Mouse (Mus musculus) c-Kit-positive CD71-positive TER-119-positive erythroid progenitor cells, embryonic 14.5 days (primary cell): ENCODE measurements at regions not wholly inside any gene's neighbourhood (a gene's known extent, or its start where the extent isn't known, plus 50 kb on each side); places are given as distances from the start of the nearest gene placed in this dataset.

Experiments used
- DNase-seq: peaks from one replicate; pipeline ENCODE4 v3.0.0-alpha.2; 2013; ENCODE audit warnings: low spot score

DNA sequence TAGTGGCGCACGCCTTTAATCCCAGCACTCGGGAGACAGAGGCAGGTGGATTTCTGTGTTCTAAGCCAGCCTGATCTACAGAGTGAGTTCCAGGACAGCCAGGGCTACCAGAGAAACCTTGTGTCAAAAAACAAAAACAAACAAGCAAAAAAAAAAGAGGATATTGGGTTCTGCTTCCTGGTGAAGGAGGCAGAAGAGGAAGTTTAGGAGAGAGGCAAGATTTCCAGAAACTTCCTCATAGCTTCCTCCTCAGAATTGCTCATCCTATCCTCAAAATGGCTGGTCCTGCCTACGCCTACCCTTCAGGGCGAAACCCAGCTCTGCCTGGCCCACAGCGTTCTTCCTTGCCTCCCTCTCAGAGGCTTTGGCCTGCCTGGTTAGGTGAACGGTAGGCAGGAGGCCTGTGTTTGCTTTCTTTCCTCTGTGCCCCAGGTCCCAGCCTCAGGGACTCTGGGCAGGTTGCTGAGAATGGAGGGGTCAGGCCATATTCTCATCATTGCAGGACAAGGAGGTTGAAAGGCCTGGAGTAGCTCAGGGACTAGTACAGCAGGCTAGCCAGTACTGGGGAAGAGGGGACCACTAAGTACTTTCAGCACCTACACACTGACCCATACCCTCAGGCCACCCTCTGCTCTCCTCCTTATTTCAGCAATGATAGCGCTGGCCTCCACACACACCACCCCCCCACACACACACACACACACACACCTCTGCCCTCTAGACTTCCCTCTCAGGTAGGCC, 79.6 kb downstream of the Zfp36l2 start:
- DNase-seq = no peak

DNA sequence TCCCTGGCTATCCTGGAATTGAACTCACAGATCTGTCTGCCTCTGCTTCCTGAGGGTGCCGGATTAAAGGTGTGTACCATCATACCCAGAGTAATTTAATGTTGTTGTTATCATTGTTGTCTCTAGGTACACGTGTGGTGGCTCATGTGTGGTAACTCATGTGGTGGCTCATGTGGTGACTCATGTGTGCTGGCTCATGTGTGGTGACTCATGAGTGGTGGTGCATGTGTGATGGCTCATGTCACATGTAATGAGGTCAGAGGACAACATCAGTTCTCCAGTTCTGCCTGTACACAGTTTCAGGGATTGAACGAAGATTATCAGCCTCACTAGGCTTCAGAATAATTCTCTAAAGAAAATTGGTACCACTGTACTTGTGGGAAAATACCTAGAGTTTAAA, 80.2 kb downstream of the Zfp36l2 start:
- no peak for DNase-seq

DNA sequence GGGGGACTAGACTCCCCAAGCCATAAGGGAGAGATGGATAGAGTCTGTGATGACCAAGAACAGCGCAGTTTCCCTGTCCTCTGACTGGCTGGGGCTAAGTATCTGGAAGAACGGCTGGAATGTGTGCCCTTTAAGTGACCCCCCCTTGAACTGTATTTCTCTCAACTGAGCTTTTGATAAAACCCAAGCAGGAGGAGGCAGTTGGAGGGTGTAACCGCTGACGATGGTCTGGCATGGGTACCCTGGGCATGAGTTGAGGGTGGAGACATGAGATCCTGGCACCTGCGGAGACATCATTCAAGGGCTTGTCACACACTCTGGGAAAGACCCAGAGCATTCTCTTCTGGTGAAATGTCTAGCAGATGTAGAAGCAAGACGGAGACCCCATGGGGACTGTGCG, 83.5 kb downstream of the Zfp36l2 start:
- no peak for DNase-seq

DNA sequence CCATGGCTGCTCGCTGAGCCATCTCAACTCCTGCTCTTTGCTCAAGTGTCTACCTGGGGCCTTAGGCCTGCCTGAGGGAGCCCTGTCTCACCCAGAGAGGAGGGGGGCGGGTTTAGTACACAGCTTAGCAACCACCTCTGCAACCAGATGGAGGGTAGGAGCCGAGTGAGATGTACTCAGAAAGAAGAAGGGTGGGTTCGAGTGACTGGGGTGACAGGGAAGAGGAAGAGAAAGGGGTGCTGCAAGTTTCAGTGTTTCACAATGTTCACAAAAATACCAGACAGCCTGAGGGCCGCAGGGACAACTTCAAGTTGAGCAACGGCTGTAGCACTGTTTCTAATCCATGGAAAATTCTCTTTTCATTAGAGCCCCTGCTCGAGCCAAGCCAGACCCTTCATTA, 84.4 kb downstream of the Zfp36l2 start:
- no peak for DNase-seq

DNA sequence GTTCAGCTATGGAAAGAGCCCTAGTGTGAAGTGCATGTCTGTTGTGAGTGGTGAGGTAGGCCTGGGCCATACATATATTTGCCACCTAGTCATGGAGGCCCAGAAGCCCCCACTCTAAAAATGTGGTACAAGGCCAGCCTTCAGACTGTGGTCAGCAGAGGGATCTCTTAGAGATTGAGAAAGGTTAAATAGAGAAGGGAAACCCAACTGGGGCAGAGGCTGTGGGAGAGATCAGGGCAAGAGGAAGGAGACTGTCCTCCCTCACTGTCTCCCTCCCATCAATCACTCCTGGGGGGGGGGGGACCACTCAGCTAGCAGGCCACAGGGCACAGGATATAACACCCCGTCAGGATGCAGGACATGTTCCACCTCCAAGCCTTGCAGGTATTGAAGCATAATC, 86.1 kb downstream of the Zfp36l2 start:
- no peak for DNase-seq

DNA sequence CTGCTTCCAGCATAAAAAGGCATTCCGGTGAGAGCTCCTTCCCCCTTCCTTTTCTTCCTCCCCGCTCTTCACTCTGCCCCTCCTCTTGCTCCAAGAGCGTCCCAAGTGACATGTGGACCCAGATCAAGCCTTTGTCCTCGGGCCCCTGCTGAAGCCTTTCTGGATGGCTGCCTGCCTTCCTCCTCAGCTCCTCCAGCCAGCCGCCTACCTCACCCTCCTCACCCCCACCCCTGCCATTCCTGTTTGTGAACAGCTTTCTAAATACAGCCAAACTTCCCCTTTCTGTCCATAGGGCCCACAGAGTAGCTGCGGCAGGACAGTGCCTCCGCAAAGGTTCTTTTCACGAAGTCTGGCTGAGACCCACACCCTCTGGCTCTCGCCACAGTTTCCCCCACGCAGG, 87.2 kb downstream of the Zfp36l2 start:
- DNase-seq = no peak

DNA sequence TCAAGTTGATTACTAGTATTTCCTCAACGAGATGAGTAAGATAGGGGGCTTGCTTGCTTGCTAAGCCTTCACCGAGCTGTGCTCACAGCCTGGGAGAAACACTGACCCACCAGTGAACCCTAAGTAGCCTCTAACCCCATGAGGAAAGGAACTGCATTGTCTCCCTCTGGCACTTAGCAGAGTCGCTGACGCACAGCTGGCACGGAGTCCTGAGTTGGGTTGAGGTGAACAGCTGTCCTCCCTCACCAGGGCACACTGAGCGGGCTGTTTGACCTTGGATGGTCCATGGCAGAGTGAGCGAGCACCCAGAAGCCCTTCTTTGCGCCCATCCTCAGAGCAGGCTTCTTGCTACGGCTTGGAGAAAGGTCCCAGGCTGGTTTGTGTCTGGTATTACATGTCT, 88.0 kb downstream of the Zfp36l2 start:
- DNase-seq = no peak

DNA sequence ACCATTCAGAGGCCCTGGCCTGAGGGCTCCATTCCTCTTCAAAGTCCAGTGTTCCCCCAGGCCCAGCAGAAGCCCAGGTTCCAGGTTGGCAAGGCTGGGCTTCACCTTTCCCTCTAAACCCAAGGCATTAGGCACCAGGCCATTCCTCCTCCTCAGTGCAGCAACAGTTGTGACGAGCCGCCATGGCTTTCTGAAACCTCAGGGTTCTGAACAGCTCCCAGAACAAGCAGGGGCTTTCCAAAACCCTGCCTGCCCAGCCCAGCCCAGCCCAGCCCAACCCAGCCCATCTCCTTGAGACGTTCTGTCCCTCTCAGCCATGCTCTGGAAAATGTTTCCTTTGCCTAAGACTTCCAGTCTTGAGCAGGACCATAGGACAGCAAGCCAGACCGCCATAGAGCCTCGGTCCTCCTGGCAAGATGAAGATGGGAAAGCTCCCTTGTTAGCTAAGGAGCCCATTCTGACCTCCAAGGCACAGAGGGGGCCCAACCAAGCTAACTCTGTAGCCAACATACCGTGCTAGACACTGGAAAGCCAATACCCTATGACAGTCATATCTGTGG, 89.8 kb downstream of the Zfp36l2 start:
- DNase-seq = no peak

DNA sequence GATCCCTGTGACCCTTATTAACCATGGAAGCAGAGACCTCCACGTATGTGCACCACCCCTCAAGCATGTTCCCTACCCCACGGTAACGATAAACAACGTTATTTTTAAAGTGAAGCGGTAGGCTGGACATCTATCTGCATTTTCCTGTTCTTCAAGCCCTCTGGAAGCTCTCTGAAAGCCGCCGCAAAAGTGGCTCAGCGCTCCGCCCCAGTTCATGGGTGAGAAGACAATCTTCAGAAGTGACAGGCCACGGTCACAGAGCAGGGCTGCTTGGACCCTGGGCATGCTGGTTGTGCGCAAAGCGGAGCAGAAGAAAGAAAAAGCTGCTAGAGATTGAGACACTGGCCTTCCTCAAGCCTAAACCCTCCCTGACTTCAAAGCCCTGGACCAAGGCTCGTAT, 90.5 kb downstream of the Zfp36l2 start:
- no peak for DNase-seq

DNA sequence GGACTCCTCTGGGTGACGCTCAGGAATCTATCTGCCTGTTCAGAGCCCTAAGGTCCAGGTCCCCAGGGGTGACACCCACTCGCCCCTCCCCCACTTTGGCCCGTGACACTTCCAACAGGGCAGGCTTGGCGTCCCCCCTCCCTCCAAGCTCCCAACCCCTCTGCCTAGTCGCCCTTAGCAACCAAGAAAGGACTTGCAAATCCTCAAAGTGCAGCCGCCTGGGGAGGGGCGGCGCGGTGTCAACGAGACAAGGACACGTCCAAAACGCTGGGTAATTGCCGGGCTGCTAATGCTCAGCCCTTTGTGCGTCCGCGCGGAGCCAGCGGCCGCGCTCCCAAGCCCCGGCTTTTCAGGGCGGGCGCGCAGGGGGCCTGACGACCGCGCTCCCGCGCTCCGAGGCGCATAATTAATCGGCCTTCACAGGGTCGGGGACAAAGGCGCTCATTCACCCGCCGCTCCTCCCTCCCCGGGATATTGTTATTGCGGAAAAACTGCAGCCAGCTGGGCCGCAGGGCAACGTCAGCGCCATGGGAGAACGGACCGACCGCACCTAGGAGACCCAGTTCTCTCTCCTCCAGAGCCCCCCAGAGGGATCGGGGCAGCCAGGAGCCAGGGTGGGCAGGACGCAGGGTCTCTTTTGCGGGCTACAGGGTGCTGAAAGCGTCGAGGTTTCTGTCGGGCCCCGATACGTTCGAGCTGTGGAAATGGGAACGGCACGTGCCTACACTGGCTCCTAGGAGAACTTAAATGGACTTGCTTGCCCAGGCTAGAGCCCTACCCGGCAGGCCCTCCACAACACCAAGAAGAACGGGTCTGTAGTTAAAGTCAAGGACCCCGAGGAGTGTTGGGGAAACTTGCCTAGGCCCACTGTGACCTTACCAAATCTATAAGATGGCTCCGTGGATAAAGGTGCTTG, 91.1 kb downstream of the Zfp36l2 start:
- DNase-seq = no peak

DNA sequence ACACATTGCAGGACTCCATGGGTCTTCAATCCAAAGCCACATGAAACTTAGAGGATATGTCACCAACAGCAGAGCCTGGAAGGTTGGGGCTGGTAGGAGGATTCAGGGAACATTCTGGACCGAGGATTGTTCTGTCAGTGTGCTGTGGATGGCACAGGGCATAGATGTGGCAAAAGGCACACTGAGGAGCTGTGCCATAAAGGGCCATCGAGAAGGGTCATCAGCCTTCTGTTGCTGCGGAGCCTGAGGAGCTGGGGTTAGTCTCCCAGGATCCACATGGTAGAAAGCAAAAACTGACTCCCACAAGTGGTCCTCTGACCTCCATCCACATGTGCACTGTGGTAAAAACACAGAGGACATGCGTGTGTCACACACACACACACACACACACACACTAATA, 91.9 kb downstream of the Zfp36l2 start:
- no peak for DNase-seq

DNA sequence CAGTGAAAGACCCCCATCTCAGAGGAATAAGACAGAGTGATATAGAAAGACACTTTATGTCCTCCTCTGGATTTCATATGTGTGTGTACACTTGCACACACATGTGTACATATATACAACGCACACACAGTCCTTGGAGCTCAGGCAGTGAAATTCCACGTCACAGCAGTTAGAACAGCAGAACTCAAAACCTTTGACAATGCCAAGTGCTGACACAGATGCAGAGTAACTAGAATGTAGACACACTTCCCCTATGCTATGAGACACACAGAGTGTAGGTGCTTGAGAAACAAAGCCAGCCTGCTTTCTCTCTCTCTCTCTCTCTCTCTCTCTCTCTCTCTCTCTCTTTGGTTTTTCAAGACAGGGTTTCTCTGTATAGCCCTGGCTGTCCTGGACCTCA, 92.7 kb downstream of the Zfp36l2 start:
- no peak for DNase-seq

DNA sequence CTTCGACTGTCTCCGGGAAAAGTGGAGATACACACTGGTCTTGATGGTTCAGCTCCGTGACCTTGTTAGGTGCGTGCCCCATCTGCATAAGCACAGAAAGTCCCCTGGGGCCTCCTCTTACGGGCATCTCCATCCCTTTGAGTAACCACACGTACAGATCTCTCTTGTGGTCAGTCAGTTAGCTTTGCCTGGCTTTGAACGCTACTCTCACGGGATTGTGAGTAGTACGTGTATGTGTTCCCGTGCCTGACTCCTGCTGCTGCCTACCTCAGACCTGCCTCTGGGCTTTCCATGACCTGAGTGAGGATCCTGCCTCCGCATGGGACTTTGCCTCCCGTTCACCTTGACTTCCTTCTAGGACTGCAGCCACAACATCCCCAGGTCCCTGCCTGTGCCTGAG, 101.4 kb downstream of the Zfp36l2 start:
- no peak for DNase-seq

DNA sequence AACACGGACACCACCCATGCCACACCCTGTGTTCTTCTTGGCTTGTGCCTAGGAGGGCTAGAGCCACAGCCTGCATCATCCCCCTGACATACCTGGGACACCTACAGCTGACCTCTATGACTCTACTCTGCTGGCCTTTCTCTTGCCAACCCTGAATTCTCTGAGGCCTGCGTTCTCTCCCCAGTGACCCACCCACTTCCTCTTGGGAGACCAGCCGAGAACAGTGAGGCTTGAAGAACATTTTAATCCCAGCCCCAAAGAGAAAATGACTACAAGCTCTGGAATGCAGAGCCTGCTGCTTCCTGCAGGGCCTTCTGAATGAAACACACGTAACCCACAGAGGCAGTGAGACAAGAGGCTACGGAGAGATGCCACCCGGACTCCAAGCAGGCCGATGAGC, 102.0 kb downstream of the Zfp36l2 start:
- no peak for DNase-seq

DNA sequence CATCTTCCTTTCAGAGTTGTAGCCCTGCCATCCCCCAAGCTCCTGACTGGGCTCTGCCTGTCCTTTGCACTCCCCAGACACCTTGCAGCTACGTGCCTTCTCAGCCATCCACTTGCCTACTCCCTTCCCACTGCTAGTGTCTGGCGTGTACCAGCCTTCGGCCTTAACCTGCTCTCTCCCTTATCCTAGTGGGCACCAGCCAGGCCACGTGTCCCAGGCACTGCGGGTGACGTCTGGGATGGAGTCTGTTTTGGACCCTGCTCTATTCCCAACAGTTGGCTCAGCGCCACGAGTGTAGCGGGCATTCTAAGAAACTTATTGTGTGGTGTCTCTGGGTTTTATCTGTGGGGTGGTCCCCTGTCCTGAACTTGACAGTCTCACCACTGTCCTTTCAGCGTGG, 102.5 kb downstream of the Zfp36l2 start:
- no peak for DNase-seq

DNA sequence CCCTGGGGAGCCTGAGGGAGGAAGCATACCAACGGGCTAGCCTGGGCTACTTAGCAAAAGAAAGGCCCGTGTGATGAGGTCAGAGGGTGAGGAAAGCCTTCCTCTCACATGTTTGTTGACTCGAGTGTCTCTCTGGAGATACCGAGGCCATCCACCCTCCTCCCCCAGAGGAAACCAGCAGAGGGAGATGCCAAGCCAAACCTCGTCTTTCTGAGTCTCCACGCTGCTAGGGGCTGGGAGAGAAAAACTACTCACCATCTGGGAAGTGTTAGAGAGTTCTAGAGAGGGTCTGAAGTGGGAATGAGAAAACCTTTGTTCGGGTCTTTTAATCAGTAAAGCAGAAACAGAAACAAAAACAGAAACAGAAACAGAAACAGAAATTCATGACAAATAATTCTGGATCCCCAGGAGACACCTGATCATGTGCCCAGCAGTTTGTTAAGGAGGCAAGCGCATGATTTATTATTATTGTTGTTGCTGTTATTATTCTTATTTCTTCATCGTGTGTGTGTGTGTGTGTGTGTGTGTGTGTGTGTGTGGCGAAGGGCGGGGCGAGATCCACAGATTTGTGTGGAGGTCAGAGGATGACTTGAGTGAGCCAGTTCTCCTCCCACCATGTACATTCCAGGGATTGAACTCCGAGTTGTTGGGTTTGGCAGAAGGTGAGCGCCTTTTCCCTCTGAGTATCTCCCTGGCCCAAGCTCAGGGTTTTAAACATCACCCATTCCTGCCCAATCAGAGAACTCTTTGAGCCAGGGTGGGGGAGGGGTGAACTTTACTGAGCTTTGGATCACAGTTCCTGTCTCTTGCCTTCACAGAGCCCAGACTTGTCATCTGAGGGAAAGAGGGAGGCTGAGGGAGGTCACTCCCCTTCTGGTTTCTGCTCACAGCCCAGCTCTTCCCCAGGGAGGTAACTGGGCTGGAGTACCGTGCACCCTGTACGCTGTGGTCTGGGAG, 104.2 kb downstream of the Zfp36l2 start:
- DNase-seq = no peak

DNA sequence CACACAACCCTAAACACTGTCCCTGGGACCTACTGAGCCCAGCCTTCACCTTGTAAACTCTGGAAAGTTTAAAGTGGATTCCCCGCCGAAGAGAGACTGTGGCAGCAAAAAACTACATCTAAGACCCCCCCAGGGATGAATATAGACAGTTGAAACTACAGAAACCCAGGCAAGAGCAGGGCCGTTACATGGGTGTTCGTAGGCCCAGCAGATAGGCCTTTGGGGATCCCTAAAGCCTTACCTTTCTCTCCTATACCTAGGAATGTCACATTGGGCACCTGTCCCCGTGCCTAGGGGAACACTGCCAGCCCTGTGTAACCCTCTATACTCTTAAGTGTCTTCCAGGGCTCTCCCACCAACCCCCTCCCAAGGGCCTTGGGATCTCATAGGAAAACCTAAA, 105.2 kb downstream of the Zfp36l2 start:
- no peak for DNase-seq

DNA sequence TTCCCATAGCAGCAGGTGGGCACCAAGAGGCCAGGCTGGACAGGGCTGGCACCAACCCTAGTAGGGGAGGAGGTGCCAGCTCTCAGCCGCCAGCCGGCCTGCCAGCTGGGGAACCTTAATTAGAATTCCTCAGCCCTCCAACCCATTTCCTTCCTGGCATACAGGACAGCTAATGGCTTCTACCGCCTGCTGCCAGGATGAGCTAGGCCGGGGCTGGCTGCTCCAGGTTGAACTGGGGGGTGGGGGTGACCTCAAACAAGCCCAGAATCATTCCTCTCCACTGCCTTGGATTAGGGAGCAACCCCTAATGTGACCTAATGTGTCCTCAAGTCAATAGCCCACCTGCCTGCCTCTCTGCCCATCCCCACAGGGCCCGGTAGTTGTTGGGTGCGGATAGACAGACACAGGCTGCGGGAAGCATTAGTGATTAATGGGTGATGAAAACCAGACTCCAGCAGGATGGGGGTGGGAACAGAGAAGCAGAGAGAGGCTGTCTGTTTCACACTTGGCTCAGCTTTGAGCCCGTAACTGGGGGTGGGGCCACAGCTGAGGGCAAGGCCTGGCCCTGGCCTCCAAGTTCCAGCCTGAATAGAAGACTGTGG, 105.9 kb downstream of the Zfp36l2 start:
- no peak for DNase-seq

DNA sequence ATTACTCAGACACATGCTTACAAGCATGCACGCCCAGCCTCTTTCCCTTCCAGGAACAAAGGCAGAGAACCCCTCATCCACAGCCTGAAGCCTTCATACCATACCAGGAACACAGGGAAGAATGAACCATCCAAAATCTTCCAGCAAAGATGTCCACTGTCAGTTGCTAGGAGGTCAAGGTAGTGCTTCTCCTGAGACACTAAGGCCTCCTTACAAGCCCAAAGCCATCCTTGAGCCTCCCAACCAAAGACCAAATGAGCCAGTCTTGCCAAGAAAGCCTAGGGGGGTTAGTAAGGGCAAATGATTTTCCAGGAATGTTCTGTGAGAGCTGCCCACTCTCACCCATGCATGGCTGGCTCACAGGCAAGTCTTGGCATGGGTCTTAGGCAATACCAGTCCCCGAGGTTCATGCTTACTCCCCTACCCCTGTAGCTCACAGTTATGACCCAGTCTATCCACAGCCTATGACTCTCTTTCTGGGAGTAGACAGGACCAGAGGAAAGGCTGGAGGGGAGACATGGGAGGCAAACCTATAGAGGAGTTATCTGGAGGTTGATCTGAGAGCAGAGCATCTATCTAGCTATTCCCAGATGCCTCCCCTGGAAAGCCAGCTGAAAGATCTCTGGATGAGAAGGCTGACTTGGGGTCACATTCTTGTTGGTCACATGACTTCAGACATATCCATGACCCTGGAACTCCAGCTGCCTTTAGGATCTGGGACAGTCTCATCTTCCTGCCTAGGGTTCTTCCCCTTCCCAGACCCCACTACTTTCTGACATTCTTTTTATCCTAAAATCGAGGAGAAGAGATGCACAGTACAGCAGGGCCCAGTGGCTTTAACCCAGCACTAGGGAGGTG, 112.4 kb downstream of the Zfp36l2 start:
- no peak for DNase-seq

DNA sequence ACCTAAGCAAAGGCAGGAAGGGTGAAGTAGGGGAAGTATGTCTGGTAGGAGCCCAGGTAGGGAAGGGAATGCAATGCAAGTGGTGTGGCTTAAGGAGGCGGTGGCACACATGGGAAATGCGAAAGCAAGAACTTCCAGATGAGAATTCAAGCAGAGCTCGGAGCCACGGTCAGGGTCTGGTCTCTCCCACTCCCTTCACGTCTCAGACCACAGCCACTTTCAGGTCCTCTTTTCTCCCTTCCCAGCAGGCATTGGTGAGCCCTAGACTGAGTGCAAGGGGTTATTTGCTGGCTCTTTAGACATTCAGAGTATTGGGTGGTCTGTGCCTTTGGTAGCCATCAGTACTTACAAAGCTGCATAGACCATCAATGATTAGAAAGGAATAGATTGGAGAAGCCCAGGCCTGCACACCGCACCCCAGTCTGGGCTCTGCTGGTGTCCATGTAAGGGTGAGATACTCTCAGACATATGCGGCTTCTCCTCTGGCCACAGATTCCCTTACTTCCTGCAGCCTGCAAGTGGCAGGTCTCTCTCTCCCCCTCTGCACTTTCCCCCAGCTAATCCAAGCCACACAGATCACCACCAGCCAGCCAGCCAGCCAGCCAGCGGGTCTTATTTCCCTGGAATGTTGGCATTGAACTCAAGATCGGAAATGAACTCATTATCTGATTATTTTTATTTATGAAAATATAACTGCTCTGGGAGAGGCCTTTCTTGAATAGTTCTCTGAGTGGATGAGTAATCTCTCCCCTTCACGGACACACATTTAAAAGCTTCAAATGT, 113.6 kb downstream of the Zfp36l2 start:
- DNase-seq = no peak
